Mouse (Mus musculus): ENCODE data around the gene Gsdma2. TPM values are rescaled to one million over a fixed set of nuclear protein-coding genes. Genes with fewer than 3 reads are reported as not detected.
"Not testable (repeated sequence)": the region's sequence is repeated elsewhere in the genome, so short reads cannot be mapped to it uniquely, and the experiment has no call there.

The Gsdma2 gene
- polyA plus RNA-seq, 1 experiment from 2014 or later = not detected

DNA sequence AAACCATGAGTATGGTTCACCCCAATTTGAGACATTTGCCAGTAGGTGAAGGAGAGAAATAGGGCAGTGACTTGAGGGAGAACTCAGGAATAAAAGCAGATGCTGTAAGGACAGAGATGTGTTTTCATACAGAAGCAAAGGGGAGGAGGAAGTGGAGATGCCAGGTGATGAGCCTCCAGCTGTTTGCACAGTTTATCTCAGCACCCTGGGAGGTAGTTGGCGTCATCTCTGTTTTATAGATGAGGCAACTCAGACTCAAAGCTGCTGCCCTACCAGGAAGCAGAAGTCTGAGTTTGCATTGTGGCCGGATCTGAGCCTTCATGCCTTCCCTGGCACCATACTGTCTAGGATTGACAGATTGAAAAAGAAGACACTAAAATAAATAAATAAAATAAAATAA, 22.4 kb downstream of the Gsdma2 start:
- H3K4me2 ChIP-seq = no peak overlapping the region
- no peaks in the 10 kb centered on the region for H3K36me3 ChIP-seq
- no peak overlapping the region for H3K4me3 ChIP-seq (replicated peaks)
- H3K27me3 ChIP-seq = peaks cover 48% of the 10 kb centered on the region
- H3K9ac ChIP-seq (replicated peaks) = no peak overlapping the region
- H3K9me3 ChIP-seq = no peaks in the 10 kb centered on the region
- no peak overlapping the region for H3K27ac ChIP-seq
- no peaks in the 10 kb centered on the region for H3K4me1 ChIP-seq (replicated peaks)
- 59% methylated on average over 2 of the region's 2 CpGs for WGBS
- ATAC-seq (ENCODE audit: insufficient number of reproducible peaks, insufficient read depth, low FRiP score, low TSS enrichment, low read depth) = no peak

DNA sequence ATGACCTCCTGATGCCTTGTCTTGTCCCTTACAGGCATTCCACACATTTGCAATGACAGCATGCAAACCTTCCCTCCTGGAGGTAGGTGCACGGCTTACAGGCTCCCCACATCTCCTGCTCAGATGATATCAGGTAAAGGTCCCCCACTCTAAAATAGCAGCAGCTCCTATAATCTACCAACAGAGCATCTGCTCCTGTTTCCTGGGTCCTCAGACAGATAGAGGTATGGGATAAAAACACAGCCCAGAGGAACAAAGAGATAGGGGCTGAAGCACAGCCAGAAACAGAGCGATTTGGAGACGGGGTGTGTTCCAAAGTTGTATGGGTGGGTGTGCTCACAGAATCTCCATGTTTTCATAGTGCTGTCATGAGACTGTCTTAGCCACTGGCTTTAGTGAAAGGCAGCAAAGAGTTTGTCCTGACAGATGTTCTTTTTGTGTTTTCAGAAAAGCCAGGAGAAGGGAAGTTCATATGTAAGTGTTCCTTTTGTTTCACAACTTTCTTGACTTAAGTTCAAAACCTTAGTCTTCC, 24.8 kb downstream of the Gsdma2 start:
- WGBS = 73% methylated on average over 3 of the region's 3 CpGs
- Histone ChIP-seq H3K4me1 (replicated peaks) (no peaks in the 10 kb centered on the region), H3K9ac (replicated peaks) (no peak overlapping the region), H3K36me3 (no peaks in the 10 kb centered on the region), H3K4me3 (replicated peaks) (no peak overlapping the region), H3K4me2 (no peak overlapping the region), H3K27me3 (peaks cover 37% of the 10 kb centered on the region), H3K9me3 (no peaks in the 10 kb centered on the region), H3K27ac (no peak overlapping the region)
- no peak for ATAC-seq (ENCODE audit: insufficient number of reproducible peaks, insufficient read depth, low FRiP score, low TSS enrichment, low read depth)

GRCm38 (mm10) chr11:98671857-98672256, 25.3 kb downstream of the Gsdma2 start:
- Histone ChIP-seq H3K4me3 (replicated peaks) (no peak overlapping the region), H3K9ac (replicated peaks) (no peak overlapping the region), H3K27ac (no peak overlapping the region), H3K4me1 (replicated peaks) (no peaks in the 10 kb centered on the region), H3K9me3 (no peaks in the 10 kb centered on the region), H3K4me2 (no peak overlapping the region), H3K36me3 (no peaks in the 10 kb centered on the region), H3K27me3 (peaks cover 32% of the 10 kb centered on the region)
- ATAC-seq (ENCODE audit: insufficient number of reproducible peaks, insufficient read depth, low FRiP score, low TSS enrichment, low read depth) = no peak
- WGBS = 60% methylated on average over 5 of the region's 5 CpGs

DNA sequence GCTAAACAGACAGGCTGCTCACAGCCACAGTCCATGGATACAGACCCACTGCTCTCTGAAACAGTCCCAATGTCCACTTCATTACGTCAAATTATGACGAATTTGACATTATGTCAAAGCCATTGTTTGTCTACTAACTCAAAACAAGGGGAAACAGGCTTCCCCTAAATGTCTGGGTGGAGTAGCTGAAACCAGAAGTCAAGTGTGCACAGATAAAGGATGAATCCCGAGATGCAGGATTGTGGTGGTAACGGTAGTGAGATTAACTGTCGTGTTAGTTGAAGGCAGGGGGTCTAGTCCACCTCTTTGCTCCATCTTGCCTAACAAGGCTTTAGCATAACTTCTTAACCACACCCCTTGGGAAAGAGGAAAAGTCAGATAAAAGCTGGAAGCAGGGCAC, 25.9 kb downstream of the Gsdma2 start:
- no peak overlapping the region for H3K9ac ChIP-seq (replicated peaks)
- no peaks in the 10 kb centered on the region for H3K36me3 ChIP-seq
- peaks cover 26% of the 10 kb centered on the region for H3K27me3 ChIP-seq
- H3K4me3 ChIP-seq (replicated peaks) = no peak overlapping the region
- no peak overlapping the region for H3K27ac ChIP-seq
- ATAC-seq (ENCODE audit: insufficient number of reproducible peaks, insufficient read depth, low FRiP score, low TSS enrichment, low read depth) = no peak
- H3K4me1 ChIP-seq (replicated peaks) = no peaks in the 10 kb centered on the region
- no peaks in the 10 kb centered on the region for H3K9me3 ChIP-seq
- WGBS = 84% methylated on average over 5 of the region's 5 CpGs
- H3K4me2 ChIP-seq = no peak overlapping the region

DNA sequence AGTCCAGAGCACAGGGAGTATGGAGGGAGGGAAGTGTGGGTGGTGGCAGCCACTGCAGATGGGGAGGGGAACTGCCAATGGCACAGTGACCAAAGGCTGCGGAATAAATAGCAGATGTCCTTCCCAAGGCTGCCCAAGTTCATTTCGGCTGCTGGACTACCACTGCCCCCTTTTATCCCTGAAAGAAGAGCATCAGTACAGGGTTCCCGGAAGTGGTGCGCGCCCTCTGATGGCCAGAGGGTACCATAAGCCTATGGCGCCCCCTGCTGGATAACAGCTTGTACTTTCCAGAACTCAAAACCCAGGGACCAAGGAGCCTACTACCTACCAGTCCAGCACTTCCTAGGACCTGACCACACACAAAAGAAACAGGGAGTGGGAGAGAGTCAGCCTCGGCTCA, 26.6 kb downstream of the Gsdma2 start:
- H3K27me3 ChIP-seq = peaks cover 20% of the 10 kb centered on the region
- not testable (repeated sequence) for H3K9ac ChIP-seq (replicated peaks); H3K4me3 ChIP-seq (replicated peaks); H3K4me2 ChIP-seq; H3K4me1 ChIP-seq (replicated peaks); H3K36me3 ChIP-seq; H3K27ac ChIP-seq; H3K9me3 ChIP-seq
- ATAC-seq (ENCODE audit: insufficient number of reproducible peaks, insufficient read depth, low FRiP score, low TSS enrichment, low read depth) = 0 out of 2 replicates have a peak, but pooled peaks have one; percentile 31
- 5% methylated on average over 7 of the region's 7 CpGs for WGBS

DNA sequence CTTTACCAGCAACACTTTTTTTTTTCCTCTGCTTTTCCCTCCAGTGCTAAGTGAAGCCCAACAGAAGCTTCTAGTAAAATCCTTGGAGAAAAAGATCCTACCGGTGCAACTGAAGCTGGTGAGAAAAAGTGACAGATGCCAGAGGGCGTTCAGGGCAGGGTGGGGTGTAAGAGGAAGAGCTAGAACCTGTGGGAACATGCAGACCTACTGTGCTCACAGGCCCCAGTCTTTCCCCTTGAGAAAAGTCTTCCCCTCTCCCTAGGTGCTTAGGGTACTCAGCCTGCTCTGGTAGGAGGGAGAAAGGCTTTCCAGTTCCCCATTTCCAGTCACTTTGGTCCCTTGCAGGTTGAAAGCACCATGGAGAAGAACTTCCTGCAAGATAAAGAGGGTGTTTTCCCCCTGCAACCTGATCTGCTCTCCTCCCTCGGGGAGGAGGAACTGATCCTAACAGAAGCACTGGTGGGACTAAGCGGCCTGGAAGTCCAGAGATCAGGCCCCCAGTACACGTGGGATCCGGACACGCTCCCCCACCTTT, 29.3 kb downstream of the Gsdma2 start:
- H3K36me3 ChIP-seq = no peaks in the 10 kb centered on the region
- no peak overlapping the region for H3K27ac ChIP-seq
- no peaks in the 10 kb centered on the region for H3K4me1 ChIP-seq (replicated peaks)
- H3K4me2 ChIP-seq = no peak overlapping the region
- ATAC-seq (ENCODE audit: insufficient number of reproducible peaks, insufficient read depth, low FRiP score, low TSS enrichment, low read depth) = no peak
- no peaks in the 10 kb centered on the region for H3K9me3 ChIP-seq
- WGBS = 38% methylated on average over 7 of the region's 7 CpGs
- H3K27me3 ChIP-seq = 0 out of 2 replicates have a peak, but pooled peaks cover 3% of the 10 kb centered on the region
- H3K4me3 ChIP-seq (replicated peaks) = no peak overlapping the region
- H3K9ac ChIP-seq (replicated peaks) = no peak overlapping the region

GRCm38 (mm10) chr11:98680023-98680422, 33.5 kb downstream of the Gsdma2 start:
- ATAC-seq (ENCODE audit: insufficient number of reproducible peaks, insufficient read depth, low FRiP score, low TSS enrichment, low read depth) = no peak
- Histone ChIP-seq H3K27me3 (no peaks in the 10 kb centered on the region), H3K9me3 (no peaks in the 10 kb centered on the region), H3K4me3 (replicated peaks) (no peak overlapping the region), H3K4me1 (replicated peaks) (peaks cover 7% of the 10 kb centered on the region), H3K27ac (no peak overlapping the region), H3K9ac (replicated peaks) (no peak overlapping the region), H3K36me3 (peaks cover 3% of the 10 kb centered on the region), H3K4me2 (no peak overlapping the region)
- 97% methylated on average over 1 of the region's 1 CpGs for WGBS

GRCm38 (mm10) chr11:98680595-98680994, 34.0 kb downstream of the Gsdma2 start:
- not testable (repeated sequence) for H3K4me3 ChIP-seq (replicated peaks); H3K27me3 ChIP-seq; H3K9ac ChIP-seq (replicated peaks); H3K4me2 ChIP-seq; ATAC-seq (ENCODE audit: insufficient number of reproducible peaks, insufficient read depth, low FRiP score, low TSS enrichment, low read depth); H3K4me1 ChIP-seq (replicated peaks); H3K36me3 ChIP-seq; H3K27ac ChIP-seq; H3K9me3 ChIP-seq
- 89% methylated on average over 4 of the region's 4 CpGs for WGBS

- Histone ChIP-seq H3K27me3 (no peaks in the 10 kb centered on the region), H3K9me3 (no peaks in the 10 kb centered on the region), H3K9ac (replicated peaks) (no peak overlapping the region), H3K27ac (no peak overlapping the region), H3K4me1 (replicated peaks) (peaks cover 7% of the 10 kb centered on the region), H3K36me3 (peaks cover 14% of the 10 kb centered on the region), H3K4me3 (replicated peaks) (no peak overlapping the region), H3K4me2 (no peak overlapping the region)
- ATAC-seq (ENCODE audit: insufficient number of reproducible peaks, insufficient read depth, low FRiP score, low TSS enrichment, low read depth) = no peak
- WGBS = 84% methylated on average over 4 of the region's 4 CpGs
Observed at GRCm38 (mm10) chr11:98681186-98681585, 34.6 kb downstream of the Gsdma2 start.

DNA sequence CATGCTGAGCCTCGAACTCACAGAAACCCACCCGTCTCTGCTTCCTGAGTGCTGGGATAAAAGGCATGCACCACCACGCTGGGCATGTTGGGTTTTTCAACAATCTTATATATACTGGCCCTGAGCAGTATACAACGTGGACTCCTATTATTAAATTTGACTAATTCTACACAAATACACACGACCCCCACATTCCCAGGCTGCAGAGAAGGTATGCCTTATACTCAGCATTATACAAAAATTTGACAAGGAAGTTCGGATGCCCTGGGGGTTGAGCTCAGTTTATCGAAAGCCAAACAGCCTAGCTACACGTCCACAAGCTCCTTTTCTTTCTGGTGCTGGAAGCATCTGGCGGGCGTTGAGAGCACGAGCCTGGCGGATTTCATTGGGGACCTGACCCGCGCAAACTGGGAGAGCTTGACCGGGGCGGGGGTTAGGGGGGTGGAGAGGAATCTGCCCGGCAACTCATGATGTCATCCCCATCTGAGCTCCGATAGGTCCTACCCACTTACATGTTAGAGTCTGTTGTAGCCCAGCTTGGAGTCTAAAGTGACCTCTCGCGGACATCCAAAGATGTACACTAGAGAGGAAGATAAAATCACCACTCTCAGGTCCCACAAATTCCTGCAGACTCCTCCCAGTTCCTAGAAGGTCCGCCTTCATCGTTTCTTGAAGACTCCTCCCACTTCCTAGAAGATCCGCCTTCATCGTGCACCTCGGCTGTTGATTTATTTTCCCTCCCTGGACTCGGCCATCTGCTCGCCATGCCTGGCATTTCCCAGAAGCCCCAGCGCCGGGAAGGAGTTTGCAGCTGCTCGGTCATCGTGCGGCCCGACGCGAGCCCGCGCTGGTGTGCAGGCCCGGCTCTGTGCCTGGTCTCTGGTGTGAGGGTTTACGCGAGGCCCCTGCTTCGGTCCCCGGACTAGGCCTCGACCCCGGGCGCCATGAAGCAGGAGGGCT, 35.5 kb downstream of the Gsdma2 start, which contains the start of gene Psmd3:
Gene Psmd3 (plus strand): TSS at position 769 of the 960 bp plus-strand sequence.
- H3K36me3 ChIP-seq = peaks cover 23% of the 10 kb centered on the region
- no peaks in the 10 kb centered on the region for H3K27me3 ChIP-seq
- H3K4me3 ChIP-seq (replicated peaks) = peak within 1 kb of the TSS; percentile 99
- H3K27ac ChIP-seq = peak within 1 kb of the TSS; percentile 59
- WGBS = 5% methylated on average over 45 of the region's 45 CpGs
- ATAC-seq (ENCODE audit: insufficient number of reproducible peaks, insufficient read depth, low FRiP score, low TSS enrichment, low read depth) = peak; percentile 94
- H3K9me3 ChIP-seq = no peaks in the 10 kb centered on the region
- peak within 1 kb of the TSS; percentile 97 for H3K9ac ChIP-seq (replicated peaks)
- peak within 1 kb of the TSS; percentile 91 for H3K4me2 ChIP-seq
- H3K4me1 ChIP-seq (replicated peaks) = peaks cover 7% of the 10 kb centered on the region

- WGBS = under 1% methylated on average over 20 of the region's 23 CpGs
- Histone ChIP-seq H3K4me1 (replicated peaks) (peaks cover 7% of the 10 kb centered on the region), H3K9me3 (no peaks in the 10 kb centered on the region), H3K27ac (peak overlapping the region; percentile 59), H3K36me3 (peaks cover 30% of the 10 kb centered on the region), H3K4me2 (peak overlapping the region; percentile 91), H3K9ac (replicated peaks) (peak overlapping the region; percentile 97), H3K4me3 (replicated peaks) (peak overlapping the region; percentile 99), H3K27me3 (no peaks in the 10 kb centered on the region)
- peak; percentile 40; the same call in 1 of the 2 replicates for ATAC-seq (ENCODE audit: insufficient number of reproducible peaks, insufficient read depth, low FRiP score, low TSS enrichment, low read depth)
Observed at GRCm38 (mm10) chr11:98682811-98683210, 36.3 kb downstream of the Gsdma2 start.
